Mouse (Mus musculus): ENCODE data around the gene Atp6v1g1.

- TF ChIP-seq GATA1 (IDR thresholded peaks at IDR 0.05; ENCODE audit: low read length) (no peak), TAL1 (IDR thresholded peaks at IDR 0.05; ENCODE audit: low read length) (no peak)
These were observed 45.4 kb downstream of the Atp6v1g1 start for GRCm38 (mm10) chr4:63589987-63590386.
